Mouse (Mus musculus) mouse trophoblast stem cell (cell line): ENCODE results near the gene Vcl.

Source experiments
- in situ Hi-C, 2 experiments: fragments of 300-500 bp; cut with MseI, MboI; formaldehyde crosslinking; loops; 2 replicates in 1 of 2; 3 replicates in 1 of 2; pipeline ENCODE4 v1.15.1; 2025

Vcl gene

GRCm38 (mm10) chr14:21013800-21014334 lies 84.7 kb downstream of the Vcl start:
- in situ Hi-C loops: no loop called here

GRCm38 (mm10) chr14:21017871-21018270 lies 88.7 kb downstream of the Vcl start:
- in situ Hi-C loops: no loop called here

- in situ Hi-C loops: no loop called here
Observed at GRCm38 (mm10) chr14:21018977-21019376, 89.8 kb downstream of the Vcl start.

GRCm38 (mm10) chr14:21020435-21020834 lies 91.2 kb downstream of the Vcl start:
- in situ Hi-C loops: no loop called here

GRCm38 (mm10) chr14:21027542-21027941 lies 98.3 kb downstream of the Vcl start:
- in situ Hi-C loops: no loop called here

- in situ Hi-C loops: no loop called here
Observed at GRCm38 (mm10) chr14:21029025-21029659, 99.9 kb downstream of the Vcl start.

- in situ Hi-C loops: no loop called here
Observed at GRCm38 (mm10) chr14:21031783-21032511, 102.7 kb downstream of the Vcl start.

- in situ Hi-C loops: no loop called here
Observed at GRCm38 (mm10) chr14:21034271-21034670, 105.1 kb downstream of the Vcl start.

GRCm38 (mm10) chr14:21034791-21035190 lies 105.6 kb downstream of the Vcl start:
- in situ Hi-C loops: no loop called here

- in situ Hi-C loops: no loop called here
Observed at GRCm38 (mm10) chr14:21039077-21039476, 109.9 kb downstream of the Vcl start.

- in situ Hi-C loops: no loop called here
Observed at GRCm38 (mm10) chr14:21039623-21040022, 110.4 kb downstream of the Vcl start.

GRCm38 (mm10) chr14:21047840-21048239 lies 118.6 kb downstream of the Vcl start:
- in situ Hi-C loops: no loop called here

- in situ Hi-C loops: no loop called here
Observed at GRCm38 (mm10) chr14:21048879-21049278, 119.7 kb downstream of the Vcl start.

GRCm38 (mm10) chr14:21050734-21051133 lies 121.5 kb downstream of the Vcl start:
- in situ Hi-C loops: no loop called here

- in situ Hi-C loops: no loop called here
Observed at GRCm38 (mm10) chr14:21051380-21052111, 122.3 kb downstream of the Vcl start.

- in situ Hi-C loops: no loop called here
Observed at GRCm38 (mm10) chr14:21052112-21052780, 123.0 kb downstream of the Vcl start, which contains the start of the genes Ap3m1 and Adk. Gene Ap3m1, minus strand, starts transcription at chr14:21052508. Gene Adk, plus strand, starts transcription at chr14:21052574.

GRCm38 (mm10) chr14:21052781-21053130 lies 123.6 kb downstream of the Vcl start:
- in situ Hi-C loops: no loop called here

- in situ Hi-C loops: no loop called here
Observed at GRCm38 (mm10) chr14:21053151-21053550, 124.0 kb downstream of the Vcl start.

- in situ Hi-C loops: no loop called here
Observed at GRCm38 (mm10) chr14:21053586-21053985, 124.4 kb downstream of the Vcl start.

GRCm38 (mm10) chr14:21058972-21059371 lies 129.8 kb downstream of the Vcl start:
- in situ Hi-C loops: no loop called here

- in situ Hi-C loops: no loop called here
Observed at GRCm38 (mm10) chr14:21062766-21063513, 133.7 kb downstream of the Vcl start.
